Mouse (Mus musculus) central nervous system, embryonic 11.5 days (tissue): Measurements from ENCODE around the gene Ltc4s. TPM values are rescaled to one million over a fixed set of nuclear protein-coding genes. Genes with fewer than 3 reads are reported as not detected.

Experiments used
- polyA plus RNA-seq: library from polyadenylated mRNA; depleted of rRNA; stranded (reverse); fragments of >200 nt; gene quantifications from 2 replicates; pipeline ENCODE4 v1.2.3, GENCODE M21; 2012; rRNA removed

Ltc4s gene
- polyA plus RNA-seq: 0.94 and 1.5 TPM in 2 replicates

DNA sequence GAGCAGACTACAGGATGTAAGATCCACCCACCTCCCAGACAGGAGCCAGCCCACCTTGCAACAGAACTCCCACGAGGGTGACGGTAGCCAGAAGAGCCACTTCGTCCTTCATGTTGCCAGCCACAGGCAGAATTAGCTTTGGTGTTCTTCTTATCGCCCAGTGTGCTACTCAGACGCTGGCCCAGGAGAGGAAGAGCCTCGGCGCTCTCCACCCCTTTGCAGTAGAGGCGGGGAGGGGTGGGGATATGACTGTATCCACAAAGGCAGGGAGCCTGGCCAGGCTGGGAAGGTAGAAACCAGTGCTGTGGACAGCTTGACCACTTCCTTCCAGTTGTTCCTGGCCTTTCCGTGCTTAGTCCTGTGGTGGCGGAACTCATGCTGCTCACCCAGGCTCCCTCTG is at the start of gene Ltc4s:
TSS of gene Ltc4s (minus strand) at position 293 of the 400 bp plus-strand sequence.

DNA sequence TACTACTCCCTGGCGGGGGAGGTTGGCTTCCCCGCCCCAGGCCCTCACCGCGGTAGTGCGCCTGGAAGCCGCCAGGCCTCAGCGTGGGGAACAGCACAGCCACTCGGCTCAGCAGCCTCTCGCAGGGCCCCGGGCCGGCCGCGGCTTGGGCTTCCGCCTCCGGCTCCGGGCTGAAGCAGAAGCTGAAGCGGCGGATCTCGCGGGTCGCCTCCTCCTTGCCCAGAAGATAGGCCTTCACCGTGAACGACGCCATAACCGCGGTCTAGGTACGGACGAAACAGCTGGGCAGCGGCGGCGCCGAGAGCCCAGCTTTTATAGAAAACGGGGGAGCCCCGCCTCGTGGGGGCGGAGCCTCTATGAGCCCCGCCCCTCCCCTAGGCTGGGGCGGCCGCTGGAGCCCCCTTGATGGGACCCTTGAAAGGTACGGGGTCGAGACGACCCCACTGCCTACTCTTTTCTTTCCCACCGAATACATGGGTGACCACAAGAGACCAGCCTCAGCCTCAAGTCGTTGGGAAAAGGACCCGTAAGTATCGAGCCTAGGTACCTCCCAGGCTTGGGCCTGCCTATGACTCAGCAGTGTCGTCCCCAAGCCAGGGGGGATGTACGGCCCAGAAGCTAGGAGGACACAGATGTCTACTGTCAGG is 27.8 kb downstream of the Ltc4s start, which contains the start of the genes Sqstm1 and Mgat4b:
TSS of gene Sqstm1 (minus strand) at position 323 of the 647 bp plus-strand sequence.
TSS of gene Mgat4b (plus strand) at position 386 of the 647 bp plus-strand sequence.

Other genes with a start within 250 kb of the Ltc4s start
- gene Rnf130, start 213.3 kb downstream of the Ltc4s start, polyA plus RNA-seq: 33.2 and 50.8 TPM in 2 replicates
- gene Tbc1d9b, start 107.2 kb downstream of the Ltc4s start, polyA plus RNA-seq: 29.0 and 34.0 TPM in 2 replicates
- gene Mrnip, start 64.2 kb downstream of the Ltc4s start, polyA plus RNA-seq: 18.4 and 24.0 TPM in 2 replicates
- gene Sqstm1, start 27.8 kb downstream of the Ltc4s start, polyA plus RNA-seq: 92.0 and 94.5 TPM in 2 replicates
- gene Mgat4b, start 27.7 kb downstream of the Ltc4s start, polyA plus RNA-seq: 36.3 and 46.3 TPM in 2 replicates
- 13.2 and 20.3 TPM in 2 replicates for gene Maml1, start 53.7 kb upstream of the Ltc4s start, polyA plus RNA-seq
- 332 and 649 TPM in 2 replicates for gene Canx, start 87.1 kb upstream of the Ltc4s start, polyA plus RNA-seq
- 0.13 TPM in 1 of 2 replicates, not detected in the other for gene Cby3, start 115.8 kb upstream of the Ltc4s start, polyA plus RNA-seq
- gene Hnrnph1, start 138.4 kb upstream of the Ltc4s start, polyA plus RNA-seq: 1,227 and 1,800 TPM in 2 replicates
- 20.2 and 30.0 TPM in 2 replicates for gene Rufy1, start 192.5 kb upstream of the Ltc4s start, polyA plus RNA-seq